Mouse (Mus musculus): ENCODE results near the gene Btbd17. TPM values are rescaled to one million over a fixed set of nuclear protein-coding genes. Genes with fewer than 3 reads are reported as not detected.

The Btbd17 gene
- polyA plus RNA-seq, 1 experiment from 2014 or later = 1.1 TPM

DNA sequence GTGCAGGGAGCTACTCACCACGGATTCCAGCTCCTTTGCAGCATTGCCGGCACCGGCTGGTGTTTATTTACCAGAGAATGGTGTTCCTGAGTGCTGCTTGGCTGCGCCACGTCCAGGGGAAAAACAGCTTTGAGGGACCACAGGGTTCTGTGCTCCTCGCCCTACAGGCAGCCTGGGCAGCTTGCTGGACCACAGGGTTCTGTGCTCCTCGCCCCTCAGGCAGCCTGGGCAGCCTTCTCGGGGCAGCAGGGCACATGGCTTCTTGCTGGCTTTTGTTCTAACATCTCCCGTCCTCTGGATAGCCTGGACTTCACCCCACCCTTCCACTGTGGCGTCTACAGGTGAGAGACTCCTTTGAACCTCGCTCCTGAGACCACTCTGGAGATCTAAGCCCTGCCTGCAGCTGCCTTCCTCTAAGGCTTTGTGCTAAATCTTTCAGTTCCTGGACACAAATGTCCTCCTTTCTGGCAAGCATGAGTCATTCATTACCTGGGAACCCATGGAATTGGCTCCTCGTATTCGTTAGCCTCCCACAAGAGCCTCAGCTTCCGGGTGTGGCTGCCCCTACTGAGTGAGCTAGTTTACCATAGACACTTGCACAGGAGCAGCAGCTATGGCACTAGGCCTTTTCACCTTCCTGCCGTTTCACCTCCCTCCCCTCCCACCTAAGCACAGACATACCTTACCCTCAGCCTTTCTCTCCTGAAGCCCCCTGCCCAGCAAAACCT lies 7.0 kb upstream of the Btbd17 start:
- no peak overlapping the region for H3K4me3 ChIP-seq
- WGBS = 64% methylated on average over 15 of the region's 15 CpGs
- H3K9me3 ChIP-seq = no peaks in the 10 kb centered on the region
- H3K9ac ChIP-seq = no peak overlapping the region
- H3K27ac ChIP-seq = no peak overlapping the region
- H3K27me3 ChIP-seq = no peaks in the 10 kb centered on the region
- H3K36me3 ChIP-seq = no peaks in the 10 kb centered on the region
- no peak overlapping the region for H3K4me2 ChIP-seq
- ATAC-seq (ENCODE audit: insufficient number of reproducible peaks, insufficient read depth, low FRiP score, low TSS enrichment, low read depth) = no peak
- peaks cover 14% of the 10 kb centered on the region; the same call in 1 of the 2 replicates for H3K4me1 ChIP-seq

DNA sequence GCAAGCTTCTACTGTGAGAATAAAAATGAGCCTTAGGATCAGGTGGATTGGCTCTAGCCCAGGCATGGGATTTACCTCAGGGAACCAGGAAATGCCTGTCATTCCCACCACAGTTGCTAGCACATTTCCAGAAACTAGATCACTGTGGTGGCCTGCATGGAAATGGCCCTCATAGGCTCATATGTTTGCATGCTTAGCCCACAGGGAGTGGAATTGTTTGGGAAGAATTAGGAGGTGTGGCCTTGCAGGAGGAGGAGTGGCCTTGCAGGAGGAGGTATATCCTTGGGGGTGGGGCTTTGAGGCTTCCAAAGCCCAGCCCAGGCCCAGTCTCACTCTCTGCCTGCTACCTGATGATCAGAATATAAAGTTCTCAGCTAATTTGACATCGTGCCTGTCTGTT lies 6.2 kb upstream of the Btbd17 start:
- no peak overlapping the region for H3K27ac ChIP-seq
- no peak overlapping the region for H3K4me3 ChIP-seq
- ATAC-seq (ENCODE audit: insufficient number of reproducible peaks, insufficient read depth, low FRiP score, low TSS enrichment, low read depth) = no peak
- H3K4me2 ChIP-seq = no peak overlapping the region
- no peaks in the 10 kb centered on the region for H3K9me3 ChIP-seq
- no peaks in the 10 kb centered on the region for H3K27me3 ChIP-seq
- H3K9ac ChIP-seq = no peak overlapping the region
- peaks cover 9% of the 10 kb centered on the region; the same call in 1 of the 2 replicates for H3K4me1 ChIP-seq
- 91% methylated on average over 1 of the region's 1 CpGs for WGBS
- H3K36me3 ChIP-seq = no peaks in the 10 kb centered on the region

DNA sequence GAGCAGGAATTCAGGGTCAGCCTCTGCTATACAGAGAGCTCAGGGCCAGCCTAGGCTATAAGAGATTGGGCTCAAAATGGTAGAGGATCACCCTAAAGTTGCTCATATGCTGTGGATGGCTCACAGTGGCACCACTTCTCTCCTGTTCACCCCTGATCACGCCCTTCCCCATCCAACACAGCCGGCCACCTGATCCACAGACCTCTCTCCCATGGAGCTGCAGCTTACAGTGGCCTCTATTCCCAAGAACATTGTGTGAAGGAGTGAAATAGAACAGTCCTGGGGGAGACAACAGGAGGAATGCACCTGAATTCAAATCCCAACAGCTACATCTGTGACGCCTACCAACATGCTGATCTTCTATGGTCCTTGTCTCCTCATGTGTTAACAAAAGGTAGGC lies 2.9 kb upstream of the Btbd17 start, which contains the start of gene Gpr142:
Gpr142 (plus strand) TSS at position 301 of the 400 bp plus-strand sequence.
- H3K9me3 ChIP-seq = no peaks in the 10 kb centered on the region
- H3K27ac ChIP-seq = no peak within 1 kb of the TSS
- no peak within 1 kb of the TSS for H3K4me3 ChIP-seq
- peaks cover 18% of the 10 kb centered on the region for H3K4me1 ChIP-seq
- ATAC-seq (ENCODE audit: insufficient number of reproducible peaks, insufficient read depth, low FRiP score, low TSS enrichment, low read depth) = no peak
- H3K27me3 ChIP-seq = peaks cover 19% of the 10 kb centered on the region
- no peak within 1 kb of the TSS for H3K4me2 ChIP-seq
- H3K9ac ChIP-seq = no peak within 1 kb of the TSS
- no peaks in the 10 kb centered on the region for H3K36me3 ChIP-seq
- WGBS = 97% methylated on average over 3 of the region's 3 CpGs

DNA sequence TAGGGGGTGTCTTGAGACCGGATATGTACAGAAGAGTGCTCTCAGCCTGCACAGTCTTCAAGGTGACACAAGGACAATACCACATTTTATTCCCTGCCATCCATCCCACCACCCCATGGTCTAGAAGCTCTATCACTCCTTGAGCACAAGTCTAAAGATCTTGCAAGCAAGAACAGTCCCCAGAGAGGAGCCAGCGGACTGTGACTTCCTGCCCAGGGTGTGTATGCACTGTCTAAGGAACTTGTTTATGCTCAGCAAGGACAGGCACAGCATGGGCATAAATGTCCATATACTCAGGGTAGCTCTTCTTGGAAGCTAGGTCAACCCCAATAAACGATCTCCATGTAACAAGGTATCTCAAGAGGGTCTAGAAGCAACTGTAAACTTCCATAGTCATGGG lies 2.2 kb upstream of the Btbd17 start:
- no peak overlapping the region for H3K27ac ChIP-seq
- peaks cover 25% of the 10 kb centered on the region for H3K27me3 ChIP-seq
- no peak overlapping the region for H3K9ac ChIP-seq
- H3K9me3 ChIP-seq = no peaks in the 10 kb centered on the region
- no peak overlapping the region for H3K4me2 ChIP-seq
- no peak overlapping the region for H3K4me3 ChIP-seq
- H3K36me3 ChIP-seq = no peaks in the 10 kb centered on the region
- peaks cover 15% of the 10 kb centered on the region for H3K4me1 ChIP-seq
- WGBS = 78% methylated on average over 3 of the region's 3 CpGs
- ATAC-seq (ENCODE audit: insufficient number of reproducible peaks, insufficient read depth, low FRiP score, low TSS enrichment, low read depth) = no peak

DNA sequence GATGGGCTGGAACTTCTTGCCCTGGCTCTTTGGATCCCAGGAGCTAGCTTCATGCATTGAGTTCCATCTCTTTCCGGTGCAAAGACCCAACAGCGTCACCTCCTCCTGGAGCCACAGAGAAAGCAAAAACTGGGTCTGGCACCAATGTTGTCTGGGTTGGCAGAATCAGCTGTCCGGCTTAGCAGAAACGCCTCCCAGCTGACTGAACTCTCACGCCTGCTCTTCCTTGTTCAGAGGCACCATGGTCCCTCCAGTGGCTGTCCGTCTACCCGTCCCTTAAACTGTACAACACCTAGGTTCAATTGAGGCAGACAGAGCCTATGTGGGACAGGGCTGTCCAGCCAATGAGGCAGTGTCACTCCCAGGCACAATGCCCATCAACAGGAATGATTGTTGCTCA lies 1.4 kb upstream of the Btbd17 start:
- Histone ChIP-seq H3K4me3 (no peak overlapping the region), H3K36me3 (no peaks in the 10 kb centered on the region), H3K27me3 (peaks cover 34% of the 10 kb centered on the region), H3K4me1 (peaks cover 17% of the 10 kb centered on the region), H3K27ac (no peak overlapping the region), H3K9me3 (no peaks in the 10 kb centered on the region), H3K9ac (no peak overlapping the region), H3K4me2 (no peak overlapping the region)
- ATAC-seq (ENCODE audit: insufficient number of reproducible peaks, insufficient read depth, low FRiP score, low TSS enrichment, low read depth) = no peak
- 89% methylated on average over 7 of the region's 7 CpGs for WGBS

DNA sequence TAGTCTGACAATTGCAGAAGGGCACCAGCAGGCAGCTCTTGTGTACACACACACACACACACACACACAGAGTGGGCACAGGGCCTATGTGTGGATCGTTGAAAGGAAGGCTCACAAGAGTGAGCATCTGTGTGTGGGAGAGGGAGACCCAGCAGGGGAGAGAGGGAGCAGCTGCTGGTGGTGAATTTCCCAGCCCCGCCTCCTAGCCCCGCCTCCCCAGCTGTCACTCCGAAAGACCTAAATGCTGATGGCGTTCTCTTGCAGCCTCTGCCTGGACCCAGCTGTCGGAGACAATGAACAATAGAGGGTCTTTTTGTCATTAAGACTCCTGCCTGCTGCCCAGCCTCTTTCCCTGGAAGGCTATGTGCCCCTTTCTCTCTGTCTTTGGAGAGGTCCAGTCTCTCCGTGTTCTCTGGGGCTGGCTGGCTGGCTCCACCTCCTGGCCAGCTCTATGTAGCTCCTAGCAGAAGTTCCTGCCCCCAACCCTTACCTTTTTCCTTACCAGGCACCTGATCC lies 456 bp downstream of the Btbd17 start:
- under 1% methylated on average over 7 of the region's 7 CpGs for WGBS
- ATAC-seq (ENCODE audit: insufficient number of reproducible peaks, insufficient read depth, low FRiP score, low TSS enrichment, low read depth) = peak; percentile 61
- Histone ChIP-seq H3K27ac (no peak overlapping the region), H3K4me2 (peak overlapping the region; percentile 73), H3K9me3 (no peaks in the 10 kb centered on the region), H3K36me3 (no peaks in the 10 kb centered on the region), H3K9ac (peak overlapping the region; percentile 47), H3K4me3 (peak overlapping the region; percentile 42), H3K27me3 (peaks cover 52% of the 10 kb centered on the region), H3K4me1 (peaks cover 27% of the 10 kb centered on the region)

DNA sequence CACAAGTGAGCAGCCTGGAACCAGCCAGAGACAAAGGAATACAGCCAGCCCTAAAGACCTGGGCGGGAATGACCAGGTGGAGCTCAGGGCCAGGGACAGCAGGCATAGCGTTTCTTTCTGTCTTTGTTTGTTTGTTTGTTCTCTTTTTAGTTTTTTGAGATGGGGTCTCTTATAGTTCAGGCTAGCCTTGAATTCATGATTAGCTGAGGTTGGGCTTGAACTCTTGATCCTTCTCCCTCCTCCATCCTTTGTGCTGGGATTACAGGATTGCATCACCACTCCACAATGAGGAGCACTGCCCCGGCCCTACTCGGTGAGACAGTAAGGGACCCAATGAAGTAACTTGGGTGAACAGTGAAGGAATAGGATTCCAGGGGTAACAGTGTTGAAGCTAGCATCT lies 1.1 kb downstream of the Btbd17 start:
- H3K4me1 ChIP-seq = peaks cover 27% of the 10 kb centered on the region
- peaks cover 58% of the 10 kb centered on the region for H3K27me3 ChIP-seq
- H3K36me3 ChIP-seq = no peaks in the 10 kb centered on the region
- H3K9me3 ChIP-seq = no peaks in the 10 kb centered on the region
- WGBS = 48% methylated on average over 4 of the region's 4 CpGs
- H3K9ac ChIP-seq = no peak overlapping the region
- H3K27ac ChIP-seq = no peak overlapping the region
- no peak overlapping the region; the same call in 1 of the 2 replicates for H3K4me2 ChIP-seq
- ATAC-seq (ENCODE audit: insufficient number of reproducible peaks, insufficient read depth, low FRiP score, low TSS enrichment, low read depth) = no peak
- no peak overlapping the region for H3K4me3 ChIP-seq

DNA sequence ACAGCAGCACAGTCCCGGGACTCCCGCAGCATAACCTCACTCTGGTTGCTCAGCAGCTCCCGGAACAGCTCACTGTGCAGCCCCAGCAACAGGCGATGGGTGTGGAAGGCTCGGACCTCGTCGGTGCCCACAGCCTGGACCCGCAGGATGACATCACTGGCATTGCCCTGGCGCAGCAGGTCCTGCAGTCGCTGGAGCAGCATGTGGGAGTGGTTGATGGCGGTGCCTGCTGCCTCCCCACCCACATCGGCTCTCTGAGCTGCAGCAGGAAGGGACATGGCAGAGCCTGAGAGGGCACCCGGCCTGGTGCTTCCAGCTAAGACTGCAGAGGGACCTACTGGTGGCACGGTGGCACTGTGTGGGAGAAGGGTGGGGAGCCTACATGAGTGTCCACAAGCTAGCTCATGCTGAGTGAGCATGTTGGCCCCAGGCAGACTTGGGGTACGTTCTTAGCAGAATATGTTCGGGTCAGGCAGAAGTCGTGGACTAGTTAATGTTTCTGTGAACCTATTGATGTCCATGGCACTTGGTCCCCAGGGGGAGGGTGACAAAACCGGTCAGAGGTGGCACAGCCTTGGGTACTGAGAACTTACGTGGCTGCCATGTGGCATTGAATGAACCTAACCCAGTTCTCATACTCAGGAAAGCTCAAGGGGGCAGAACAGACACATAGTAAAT lies 1.7 kb downstream of the Btbd17 start:
- Histone ChIP-seq H3K9me3 (no peaks in the 10 kb centered on the region), H3K4me3 (no peak overlapping the region), H3K36me3 (no peaks in the 10 kb centered on the region), H3K4me2 (no peak overlapping the region), H3K27ac (no peak overlapping the region), H3K4me1 (peaks cover 30% of the 10 kb centered on the region), H3K9ac (no peak overlapping the region), H3K27me3 (peaks cover 65% of the 10 kb centered on the region)
- ATAC-seq (ENCODE audit: insufficient number of reproducible peaks, insufficient read depth, low FRiP score, low TSS enrichment, low read depth) = no peak
- WGBS = 71% methylated on average over 19 of the region's 19 CpGs

DNA sequence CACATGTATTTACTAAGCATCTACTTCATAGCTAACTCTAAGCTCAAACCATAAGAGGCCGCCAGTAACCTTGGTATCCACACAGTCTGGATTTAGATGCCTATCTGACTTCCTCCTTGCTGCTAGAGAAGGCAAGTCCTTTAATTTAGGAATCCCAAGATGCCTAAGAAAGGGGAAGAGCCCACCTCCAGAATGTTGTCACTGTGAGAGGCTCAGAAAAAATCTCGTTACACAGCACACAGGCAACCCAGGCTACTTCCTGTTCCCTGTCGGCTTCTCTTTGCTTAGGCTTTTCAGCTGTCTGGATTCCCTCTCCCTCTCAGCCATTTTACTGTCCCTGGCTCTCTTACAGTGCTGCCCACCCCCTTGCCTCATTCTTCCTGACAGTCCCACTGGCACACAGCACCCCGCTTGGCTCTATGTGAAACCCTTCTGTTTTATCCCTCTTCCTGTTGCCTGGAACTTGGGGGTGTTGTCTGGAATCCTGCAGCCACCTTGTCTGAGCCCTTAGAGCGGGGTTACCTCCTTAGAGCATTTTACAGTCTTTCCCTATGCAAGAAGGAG lies 2.7 kb downstream of the Btbd17 start:
- Histone ChIP-seq H3K27ac (no peak overlapping the region), H3K4me3 (no peak overlapping the region), H3K36me3 (no peaks in the 10 kb centered on the region), H3K9me3 (no peaks in the 10 kb centered on the region), H3K9ac (no peak overlapping the region), H3K27me3 (peaks cover 75% of the 10 kb centered on the region), H3K4me1 (peaks cover 33% of the 10 kb centered on the region), H3K4me2 (no peak overlapping the region)
- ATAC-seq (ENCODE audit: insufficient number of reproducible peaks, insufficient read depth, low FRiP score, low TSS enrichment, low read depth) = no peak
- 49% methylated on average over 5 of the region's 5 CpGs for WGBS

DNA sequence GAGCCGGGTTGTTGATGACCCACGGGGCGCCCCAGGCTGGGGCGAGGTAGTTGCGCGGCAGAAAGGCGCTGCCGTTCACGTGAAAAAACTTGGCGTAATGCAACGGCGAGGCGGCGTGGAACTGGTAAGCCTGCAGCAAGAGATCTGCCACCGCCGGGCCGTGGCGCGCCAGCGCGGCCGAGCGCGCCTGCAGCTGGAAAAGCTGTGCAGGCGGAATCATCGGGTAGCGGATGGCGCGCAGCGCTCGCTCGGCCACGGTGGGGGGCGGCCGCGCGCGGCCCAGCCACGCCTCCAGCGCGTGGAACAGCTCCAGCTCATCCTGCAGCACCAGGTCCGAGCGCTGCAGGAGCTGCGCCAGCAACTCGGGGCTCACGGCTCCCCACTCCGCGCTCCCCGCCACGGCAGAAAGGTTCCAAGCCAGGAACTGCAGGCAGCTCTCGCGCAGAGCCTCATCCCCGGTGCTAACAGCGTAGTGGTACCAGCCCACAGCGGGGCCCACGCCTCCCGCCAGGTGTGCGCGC lies 3.8 kb downstream of the Btbd17 start:
- H3K27me3 ChIP-seq = peaks cover 86% of the 10 kb centered on the region
- no peak for ATAC-seq (ENCODE audit: insufficient number of reproducible peaks, insufficient read depth, low FRiP score, low TSS enrichment, low read depth)
- H3K9ac ChIP-seq = peak overlapping the region; percentile 64
- no peaks in the 10 kb centered on the region for H3K9me3 ChIP-seq
- under 1% methylated on average over 59 of the region's 59 CpGs for whole genome bisulfite sequencing
- peak overlapping the region; percentile 96 for H3K4me2 ChIP-seq
- no peak overlapping the region for H3K27ac ChIP-seq
- peak overlapping the region; percentile 52 for H3K4me3 ChIP-seq
- H3K4me1 ChIP-seq = peaks cover 33% of the 10 kb centered on the region
- no peaks in the 10 kb centered on the region for H3K36me3 ChIP-seq

DNA sequence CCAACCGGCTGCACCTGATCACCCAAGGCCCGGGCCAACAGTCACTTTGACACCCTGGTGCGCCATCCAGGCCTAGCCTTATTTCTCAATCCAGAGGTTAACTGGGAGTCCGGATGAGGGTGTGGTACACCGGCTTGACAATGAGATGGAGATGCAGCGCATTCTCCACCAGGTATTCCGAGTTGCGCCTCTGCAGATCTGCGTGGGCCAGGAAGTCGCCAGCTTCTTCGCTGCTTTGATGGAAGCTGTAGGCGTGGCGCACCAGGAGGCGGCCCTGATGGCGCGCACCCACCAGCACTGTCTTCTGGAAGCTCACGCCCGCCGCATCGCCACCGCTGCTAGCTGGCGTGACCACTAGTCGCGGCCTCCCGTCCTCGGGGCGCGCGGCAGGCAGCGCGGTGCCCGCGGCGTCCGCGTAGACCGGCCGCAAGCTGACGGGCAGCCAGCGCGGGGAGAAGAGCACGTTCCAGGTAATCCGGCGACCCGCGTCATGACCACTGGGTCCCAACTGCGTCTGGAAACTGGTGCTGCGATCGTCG lies 4.3 kb downstream of the Btbd17 start:
- no peak overlapping the region for H3K27ac ChIP-seq

More for the DNA sequence above, 4.3 kb downstream of the Btbd17 start:
- Histone ChIP-seq H3K36me3 (no peaks in the 10 kb centered on the region), H3K9me3 (no peaks in the 10 kb centered on the region), H3K4me1 (peaks cover 33% of the 10 kb centered on the region), H3K4me3 (peak overlapping the region; percentile 52), H3K27me3 (peaks cover 91% of the 10 kb centered on the region), H3K9ac (peak overlapping the region; percentile 64), H3K4me2 (peak overlapping the region; percentile 96)
- no peak for ATAC-seq (ENCODE audit: insufficient number of reproducible peaks, insufficient read depth, low FRiP score, low TSS enrichment, low read depth)
- 3% methylated on average over 50 of the region's 50 CpGs for WGBS
